In genomic region chr9:72969874-72970273, GRCm38 (mm10) we compare ENCODE assay signal across 12 mouse cellular contexts. TPM values are rescaled to one million over a fixed set of nuclear protein-coding genes. Genes with fewer than 3 reads are reported as not detected.
DNase-seq lines count a peak whose midpoint lies in the region; ATAC-seq and TF ChIP-seq lines count a peak whose summit lies in the region.
"Had no signal": no experiment of that assay in that cellular context is flagged by ENCODE, and none has a peak within 500 bp of the region (broad histone marks: within the 10 kb centered on the region; RNA-seq: fewer than 3 reads in every experiment).

No protein-coding gene starts in this region.

- TF ChIP-seq CTCF in kidney, postnatal 0 days (IDR thresholded peaks at IDR 0.05; ENCODE audit: low read depth) = peak; percentile 32; the same call in 1 of the 2 replicates
- peak in 2 of 3 experiments; percentile 38 to 44; a peak in 4 of 6 replicates for TF ChIP-seq CTCF in MEL (IDR thresholded peaks at IDR 0.05 in 2 of 3, conservative IDR thresholded peaks at IDR 0.05 in 1 of 3; ENCODE audit: control insufficient read depth in 1 of 3, insufficient read depth in 1 of 3, low read depth in 2 of 3, low read length in 3 of 3, poor library complexity in 1 of 3, severe bottlenecking in 1 of 3)
- TF ChIP-seq CTCF in stomach, postnatal 0 days (IDR thresholded peaks at IDR 0.05; ENCODE audit: low read depth) = peak; percentile 24

- no peak overlapping the region for H3K9ac ChIP-seq in kidney, postnatal 0 days (ENCODE audit: low read depth, low read length)
- no peak overlapping the region for H3K9ac ChIP-seq in MEL (ENCODE audit: control insufficient read depth, low read depth, low read length, poor library complexity, severe bottlenecking)
- H3K9ac ChIP-seq in stomach, postnatal 0 days (ENCODE audit: low read length) = no peak overlapping the region

- no peak; the same call in 1 of the 2 replicates for ATAC-seq in kidney, postnatal 0 days (replicated peaks; ENCODE audit: low FRiP score, low read depth)
- 0 out of 2 replicates have a peak, but pooled peaks have one; percentile 22 for ATAC-seq in stomach, postnatal 0 days (ENCODE audit: low FRiP score, low TSS enrichment)

- H3K27me3 ChIP-seq in kidney, postnatal 0 days (ENCODE audit: insufficient read depth, low read length) = no peaks in the 10 kb centered on the region
- H3K27me3 ChIP-seq in MEL (ENCODE audit: control insufficient read depth in 1 of 2, insufficient read depth in 2 of 2, low read length in 2 of 2) = no peaks in the 10 kb centered on the region
- H3K27me3 ChIP-seq in stomach, postnatal 0 days (ENCODE audit: control insufficient read depth, insufficient read depth, low read length) = no peaks in the 10 kb centered on the region

- peak; percentile 28 for DNase-seq in kidney, postnatal 0 days (ENCODE audit: low spot score)
- DNase-seq in kidney, adult 11 months = no peak
- no peak for DNase-seq in MEL (ENCODE audit: low read depth, low spot score)
- DNase-seq in kidney, postnatal 14 days = peak; percentile 33
- DNase-seq in stomach, postnatal 0 days (ENCODE audit: low spot score) = no peak
- no peak for DNase-seq in embryo, embryonic 11 days
- DNase-seq in Muller cell, postnatal 12 days (ENCODE audit: inconsistent ontology term) = no peak
- no peak for DNase-seq in frontal cortex, adult 2 months (ENCODE audit: extremely low spot score in 1 of 2, low spot score in 1 of 2)
- DNase-seq: midbrain, embryonic 14.5 days had no signal

- no peaks in the 10 kb centered on the region for H3K36me3 ChIP-seq in kidney, postnatal 0 days (ENCODE audit: insufficient read depth, low read length)
- H3K36me3 ChIP-seq in MEL (ENCODE audit: control insufficient read depth in 1 of 2, insufficient read depth in 2 of 2, low read length in 2 of 2) = no peaks in the 10 kb centered on the region
- H3K36me3 ChIP-seq in stomach, postnatal 0 days (ENCODE audit: control insufficient read depth, insufficient read depth, low read length) = no peaks in the 10 kb centered on the region

- no peaks in the 10 kb centered on the region for H3K4me1 ChIP-seq in kidney, postnatal 0 days (replicated peaks; ENCODE audit: insufficient read depth, low read length)
- H3K4me1 ChIP-seq in MEL (ENCODE audit: control insufficient read depth in 1 of 2, insufficient read depth in 2 of 2, low read length in 2 of 2) = no peaks in the 10 kb centered on the region
- no peaks in the 10 kb centered on the region for H3K4me1 ChIP-seq in stomach, postnatal 0 days (replicated peaks; ENCODE audit: control insufficient read depth, insufficient read depth)

- no peak overlapping the region for H3K4me2 ChIP-seq in kidney, postnatal 0 days (ENCODE audit: low read length)
- H3K4me2 ChIP-seq in stomach, postnatal 0 days (replicated peaks; ENCODE audit: low read depth) = no peak overlapping the region

- 71% methylated on average over 7 of the region's 7 CpGs for WGBS in kidney, postnatal 0 days
- 70% methylated on average over 7 of the region's 7 CpGs for WGBS in stomach, postnatal 0 days

- TF ChIP-seq RAD21 in MEL (IDR thresholded peaks at IDR 0.05; ENCODE audit: low read depth, low read length) = no peak

- no peaks in the 10 kb centered on the region for H3K79me2 ChIP-seq in MEL (ENCODE audit: control insufficient read depth, insufficient read depth, low read length, poor library complexity)

- no peaks in the 10 kb centered on the region for H3K9me3 ChIP-seq in kidney, postnatal 0 days (replicated peaks; ENCODE audit: low read length)
- H3K9me3 ChIP-seq in MEL (replicated peaks; ENCODE audit: insufficient read depth, low read length) = no peaks in the 10 kb centered on the region
- no peaks in the 10 kb centered on the region for H3K9me3 ChIP-seq in stomach, postnatal 0 days (ENCODE audit: control insufficient read depth, low read length)

- no peak for TF ChIP-seq EP300 in MEL (IDR thresholded peaks at IDR 0.05; ENCODE audit: low read depth in 1 of 2, low read length in 2 of 2)
- no peak for TF ChIP-seq EP300 in stomach, postnatal 0 days (optimal IDR thresholded peaks at IDR 0.05)

- H3K27ac ChIP-seq in kidney, postnatal 0 days = no peak overlapping the region
- H3K27ac ChIP-seq in MEL (ENCODE audit: control insufficient read depth, low read depth, low read length) = no peak overlapping the region
- no peak overlapping the region for H3K27ac ChIP-seq in stomach, postnatal 0 days (replicated peaks)

- TF ChIP-seq POLR2A in MEL (IDR thresholded peaks at IDR 0.05; ENCODE audit: control insufficient read depth in 1 of 2, insufficient read depth in 1 of 2, low read depth in 1 of 2, low read length in 2 of 2, poor library complexity in 1 of 2) = no peak

- H3K4me3 ChIP-seq in kidney, postnatal 0 days (replicated peaks; ENCODE audit: low read depth, low read length) = no peak overlapping the region
- H3K4me3 ChIP-seq in MEL (ENCODE audit: control insufficient read depth in 1 of 2, insufficient read depth in 1 of 2, low read depth in 2 of 2, low read length in 2 of 2) = no peak overlapping the region
- no peak overlapping the region for H3K4me3 ChIP-seq in stomach, postnatal 0 days (ENCODE audit: low read depth, low read length)

TF ChIP-seq in MEL, 35 proteins besides CTCF, POLR2A, EP300 and RAD21:
- TF ChIP-seq MYC (IDR thresholded peaks at IDR 0.05; ENCODE audit: low read depth, low read length) (no peak), MYB (IDR thresholded peaks at IDR 0.05; ENCODE audit: low read depth, low read length) (no peak)
TF ChIP-seq in MEL: peak in this region for 0.

RNA-seq across cellular contexts. Expression of gene Gm44503, which starts 11.2 kb away (rescaled TPM):
- not detected in 2 replicates for polyA plus RNA-seq in kidney, postnatal 0 days (2015; fragmentation: Nextera tagmentation; extraction: Ambion mirVana)
- not detected in 2 replicates for total RNA-seq in MEL (2012; rRNA removed)
- polyA plus RNA-seq in MEL (2012; ENCODE audit: insufficient read depth in 1 of 2, insufficient read length in 2 of 2, low read depth in 1 of 2, low replicate concordance in 2 of 2, missing spikeins in 1 of 2) = not detected
- polyA plus RNA-seq in stomach, postnatal 0 days (2015; fragmentation: Nextera tagmentation; extraction: Ambion mirVana) = not detected in 2 replicates
- polyA plus RNA-seq in frontal cortex, adult 2 months (2012; rRNA removed) = not detected in 2 replicates
- total RNA-seq: adrenal gland, adult 18-20 months had no signal
- polyA plus RNA-seq: cortical plate, adult 2 months; gonadal fat pad, adult 2 months; midbrain, embryonic 14.5 days had no signal

RNA-seq across cellular contexts. Expression of gene Dyx1c1, which starts 11.3 kb away (rescaled TPM):
- polyA plus RNA-seq in kidney, postnatal 0 days (2015; fragmentation: Nextera tagmentation; extraction: Ambion mirVana) = 2.8 and 3.3 TPM in 2 replicates
- 1.0 and 1.1 TPM in 2 replicates for total RNA-seq in MEL (2012; rRNA removed)
- 1 to 10 TPM in 1 of 2 experiments, not detected in 1; 2.0 TPM for polyA plus RNA-seq in MEL (2012; ENCODE audit: insufficient read depth in 1 of 2, insufficient read length in 2 of 2, low read depth in 1 of 2, low replicate concordance in 2 of 2, missing spikeins in 1 of 2)
- polyA plus RNA-seq in stomach, postnatal 0 days (2015; fragmentation: Nextera tagmentation; extraction: Ambion mirVana) = 0.28 and 0.51 TPM in 2 replicates
- polyA plus RNA-seq in frontal cortex, adult 2 months (2012; rRNA removed) = 1.9 and 3.3 TPM in 2 replicates

RNA-seq across cellular contexts. Expression of gene Ccpg1os, which starts 15.3 kb away (rescaled TPM):
- 30.2 and 33.8 TPM in 2 replicates for polyA plus RNA-seq in kidney, postnatal 0 days (2015; fragmentation: Nextera tagmentation; extraction: Ambion mirVana)
- total RNA-seq in MEL (2012; rRNA removed) = 2.3 and 3.4 TPM in 2 replicates
- polyA plus RNA-seq in MEL (2012; ENCODE audit: insufficient read depth in 1 of 2, insufficient read length in 2 of 2, low read depth in 1 of 2, low replicate concordance in 2 of 2, missing spikeins in 1 of 2) = 1 to 10 TPM in 1 of 2 experiments, not detected in 1; 4.6 TPM
- 10.6 and 12.0 TPM in 2 replicates for polyA plus RNA-seq in stomach, postnatal 0 days (2015; fragmentation: Nextera tagmentation; extraction: Ambion mirVana)
- 15.9 and 18.3 TPM in 2 replicates for polyA plus RNA-seq in frontal cortex, adult 2 months (2012; rRNA removed)

RNA-seq across cellular contexts. Expression of gene Ccpg1, which starts 15.4 kb away (rescaled TPM):
- polyA plus RNA-seq in kidney, postnatal 0 days (2015; fragmentation: Nextera tagmentation; extraction: Ambion mirVana) = 43.8 and 49.6 TPM in 2 replicates
- 2.1 and 2.9 TPM in 2 replicates for total RNA-seq in MEL (2012; rRNA removed)
- polyA plus RNA-seq in MEL (2012; ENCODE audit: insufficient read depth in 1 of 2, insufficient read length in 2 of 2, low read depth in 1 of 2, low replicate concordance in 2 of 2, missing spikeins in 1 of 2) = 10 to 100 TPM in 1 of 2 experiments, not detected in 1; 12.5 TPM
- polyA plus RNA-seq in stomach, postnatal 0 days (2015; fragmentation: Nextera tagmentation; extraction: Ambion mirVana) = 22.9 and 26.0 TPM in 2 replicates
- 77.0 and 85.4 TPM in 2 replicates for polyA plus RNA-seq in frontal cortex, adult 2 months (2012; rRNA removed)

RNA-seq across cellular contexts. Expression of gene Pygo1, which starts 44.4 kb away (rescaled TPM):
- 3.0 and 3.2 TPM in 2 replicates for polyA plus RNA-seq in kidney, postnatal 0 days (2015; fragmentation: Nextera tagmentation; extraction: Ambion mirVana)
- not detected in 2 replicates for total RNA-seq in MEL (2012; rRNA removed)
- not detected for polyA plus RNA-seq in MEL (2012; ENCODE audit: insufficient read depth in 1 of 2, insufficient read length in 2 of 2, low read depth in 1 of 2, low replicate concordance in 2 of 2, missing spikeins in 1 of 2)
- 1.1 and 1.4 TPM in 2 replicates for polyA plus RNA-seq in stomach, postnatal 0 days (2015; fragmentation: Nextera tagmentation; extraction: Ambion mirVana)
- polyA plus RNA-seq in frontal cortex, adult 2 months (2012; rRNA removed) = 11.3 and 13.8 TPM in 2 replicates

Comparison
In these comparisons a context has a peak if more than half of its experiments do, and no peak if none do; other contexts are left out.
1. DNase-seq: peak in kidney, postnatal 0 days (single experiment) and kidney, postnatal 14 days (single experiment); none in kidney, adult 11 months (single experiment), MEL (single experiment), stomach, postnatal 0 days (single experiment), embryo, embryonic 11 days (single experiment), Muller cell, postnatal 12 days (single experiment) and frontal cortex, adult 2 months (0 of 2).
2. Peak in every context shown above with its lines, with median percentiles within 50 percentile points of each other: CTCF ChIP-seq.